Mouse (Mus musculus) T-helper 1 cell (primary cell): Measurements from ENCODE around the gene Wdr82.

ENCODE experiments used
- in situ Hi-C: fragments of 300-600 bp; cut with MboI, MseI; formaldehyde crosslinking; loops from one replicate; pipeline ENCODE4 v1.15.1; 2025; ENCODE audit warnings: high pct_unique_total_duplicates

Gene Wdr82

GRCm38 (mm10) chr9:106222261-106222851 lies 51.6 kb downstream of the Wdr82 start, which contains the start of gene Tlr9:
Tlr9 (plus strand) TSS chr9:106222598.
- in situ Hi-C loops, result no loop called here

GRCm38 (mm10) chr9:106222994-106223393 lies 52.3 kb downstream of the Wdr82 start:
- in situ Hi-C loops, result no loop called here

GRCm38 (mm10) chr9:106225469-106226150 lies 54.9 kb downstream of the Wdr82 start:
- in situ Hi-C loops, result no loop called here

- in situ Hi-C loops, result no loop called here
Measured at GRCm38 (mm10) chr9:106226151-106226682, 55.5 kb downstream of the Wdr82 start.

- in situ Hi-C loops, result no loop called here
Measured at GRCm38 (mm10) chr9:106227790-106228429, 57.2 kb downstream of the Wdr82 start.

GRCm38 (mm10) chr9:106230051-106230733 lies 59.5 kb downstream of the Wdr82 start:
- in situ Hi-C loops, result no loop called here

GRCm38 (mm10) chr9:106230734-106231106 lies 60.0 kb downstream of the Wdr82 start:
- in situ Hi-C loops, result no loop called here

- in situ Hi-C loops, result no loop called here
Measured at GRCm38 (mm10) chr9:106231220-106231619, 60.5 kb downstream of the Wdr82 start.

GRCm38 (mm10) chr9:106231816-106232215 lies 61.1 kb downstream of the Wdr82 start:
- in situ Hi-C loops, result no loop called here

- in situ Hi-C loops, result no loop called here
Measured at GRCm38 (mm10) chr9:106232956-106233355, 62.2 kb downstream of the Wdr82 start.

GRCm38 (mm10) chr9:106233953-106234352 lies 63.2 kb downstream of the Wdr82 start:
- in situ Hi-C loops, result no loop called here

GRCm38 (mm10) chr9:106235194-106235830 lies 64.6 kb downstream of the Wdr82 start:
- in situ Hi-C loops, result no loop called here

GRCm38 (mm10) chr9:106236156-106236817 lies 65.6 kb downstream of the Wdr82 start:
- in situ Hi-C loops, result no loop called here

GRCm38 (mm10) chr9:106236818-106237211 lies 66.1 kb downstream of the Wdr82 start:
- in situ Hi-C loops, result no loop called here

GRCm38 (mm10) chr9:106237401-106237800 lies 66.7 kb downstream of the Wdr82 start:
- in situ Hi-C loops, result no loop called here

GRCm38 (mm10) chr9:106237878-106238277 lies 67.2 kb downstream of the Wdr82 start:
- in situ Hi-C loops, result no loop called here
